Mouse (Mus musculus): ENCODE measurements at regions not wholly inside any gene's neighbourhood (a gene's known extent, or its start where the extent isn't known, plus 50 kb on each side); places are given as distances from the start of the nearest gene placed in this dataset.
"Not testable (repeated sequence)": the region's sequence is repeated elsewhere in the genome, so short reads cannot be mapped to it uniquely, and the experiment has no call there.

DNA sequence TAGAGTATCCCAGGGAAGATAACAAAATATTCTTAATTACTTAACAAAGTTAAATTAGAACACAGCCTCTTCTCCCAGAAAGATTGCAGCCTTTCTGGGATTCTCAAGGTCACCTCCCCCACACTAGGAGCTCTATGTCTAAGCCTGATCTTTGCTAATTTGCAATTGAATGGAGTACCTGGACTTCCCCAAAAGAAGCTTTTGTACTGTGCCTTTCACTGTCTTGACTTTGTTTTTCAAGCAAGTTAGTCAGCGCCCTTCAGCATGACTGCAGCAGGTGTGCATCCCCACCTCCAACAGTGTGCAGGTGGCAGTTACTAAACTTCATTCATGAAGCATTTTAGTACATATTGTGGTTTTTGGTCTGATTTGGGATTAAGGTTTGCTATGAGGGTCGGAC, 185.4 kb upstream of the Phyhipl start:
- H3K4me2 ChIP-seq (replicated peaks); ATAC-seq; H3K27me3 ChIP-seq (replicated peaks); H3K9ac ChIP-seq; H3K4me3 ChIP-seq (replicated peaks); H3K36me3 ChIP-seq; H3K4me1 ChIP-seq (replicated peaks); H3K9me3 ChIP-seq; H3K27ac ChIP-seq: not testable (repeated sequence)
- 98% methylated on average over 2 of the region's 2 CpGs for WGBS

DNA sequence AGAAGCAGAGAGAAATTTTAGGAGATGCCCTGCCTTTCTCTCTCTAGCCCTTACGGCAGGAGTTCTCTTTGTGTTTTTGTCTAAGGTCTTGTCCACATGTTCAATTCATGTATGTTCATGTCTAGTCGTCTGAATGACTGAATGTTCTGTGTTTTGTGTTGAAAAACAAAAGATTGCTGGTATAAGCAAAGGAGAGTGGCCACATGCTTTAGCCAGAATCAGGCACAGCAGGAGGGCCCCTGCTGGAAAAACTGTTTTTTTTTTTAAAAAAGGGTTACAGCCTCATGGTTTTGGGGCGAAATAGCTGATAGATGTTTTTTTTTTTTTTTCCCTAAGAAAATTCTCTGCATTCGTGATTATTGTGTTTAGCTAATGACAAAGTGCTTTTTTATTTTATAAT, 182.4 kb upstream of the Phyhipl start:
- H3K9ac ChIP-seq, result no peak overlapping the region
- no peak overlapping the region for H3K4me2 ChIP-seq (replicated peaks)
- no peak overlapping the region for H3K4me3 ChIP-seq (replicated peaks)
- no peaks in the 10 kb centered on the region for H3K27me3 ChIP-seq (replicated peaks)
- no peaks in the 10 kb centered on the region for H3K36me3 ChIP-seq
- 87% methylated on average over 4 of the region's 4 CpGs for WGBS
- no peaks in the 10 kb centered on the region for H3K4me1 ChIP-seq (replicated peaks)
- H3K9me3 ChIP-seq, result no peaks in the 10 kb centered on the region
- no peak for ATAC-seq
- H3K27ac ChIP-seq, result no peak overlapping the region

DNA sequence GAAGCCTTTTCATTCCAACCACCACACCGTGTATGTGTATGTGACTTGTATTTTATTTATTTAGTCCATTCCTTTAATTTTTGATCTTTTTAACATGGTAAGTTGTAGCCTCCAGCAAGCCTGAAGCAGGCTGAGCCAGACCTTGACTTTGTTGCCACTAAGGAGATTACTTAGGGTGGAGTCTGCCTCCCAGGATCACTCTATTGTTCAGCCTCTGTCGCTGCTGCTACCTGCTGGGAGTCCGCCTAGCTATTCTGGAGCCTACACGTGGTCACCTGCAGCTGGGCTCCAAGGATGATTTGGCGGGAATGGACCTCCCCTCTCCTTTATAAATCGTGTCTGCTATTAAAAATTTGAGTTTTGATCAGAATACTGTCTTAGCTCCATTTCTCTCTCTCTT, 181.6 kb upstream of the Phyhipl start:
- Histone ChIP-seq H3K4me1 (replicated peaks) (no peaks in the 10 kb centered on the region), H3K4me3 (replicated peaks) (no peak overlapping the region), H3K36me3 (no peaks in the 10 kb centered on the region), H3K4me2 (replicated peaks) (no peak overlapping the region), H3K27ac (no peak overlapping the region), H3K27me3 (replicated peaks) (no peaks in the 10 kb centered on the region), H3K9me3 (no peaks in the 10 kb centered on the region), H3K9ac (no peak overlapping the region)
- WGBS, result 87% methylated on average over 6 of the region's 6 CpGs
- ATAC-seq, result no peak

DNA sequence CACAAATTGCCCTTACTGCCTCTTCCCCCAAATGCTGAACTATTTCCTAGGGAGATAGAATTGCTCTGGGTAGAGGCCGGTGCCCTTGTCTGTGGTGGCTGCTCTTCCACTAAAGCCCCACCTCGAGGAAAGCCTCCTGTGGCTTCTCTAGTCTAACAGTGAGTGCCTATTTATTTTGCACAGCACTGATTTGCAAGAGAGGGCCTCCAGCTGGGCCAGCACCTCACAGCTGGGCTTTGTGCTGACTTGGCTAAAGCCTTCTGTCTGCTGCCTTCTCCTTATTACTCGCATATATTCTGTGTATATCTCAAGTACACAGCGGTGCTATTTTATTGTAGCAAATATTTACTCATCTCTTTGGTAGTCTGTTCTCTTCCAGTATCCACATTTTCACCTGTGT, 176.9 kb upstream of the Phyhipl start:
- 32% methylated on average over 4 of the region's 4 CpGs for WGBS
- H3K36me3 ChIP-seq, result no peaks in the 10 kb centered on the region
- H3K9me3 ChIP-seq, result no peaks in the 10 kb centered on the region
- H3K4me3 ChIP-seq (replicated peaks), result no peak overlapping the region
- ATAC-seq, result no peak
- no peak overlapping the region for H3K4me2 ChIP-seq (replicated peaks)
- H3K4me1 ChIP-seq (replicated peaks), result no peaks in the 10 kb centered on the region
- no peak overlapping the region for H3K9ac ChIP-seq
- H3K27ac ChIP-seq, result no peak overlapping the region
- H3K27me3 ChIP-seq (replicated peaks), result no peaks in the 10 kb centered on the region

DNA sequence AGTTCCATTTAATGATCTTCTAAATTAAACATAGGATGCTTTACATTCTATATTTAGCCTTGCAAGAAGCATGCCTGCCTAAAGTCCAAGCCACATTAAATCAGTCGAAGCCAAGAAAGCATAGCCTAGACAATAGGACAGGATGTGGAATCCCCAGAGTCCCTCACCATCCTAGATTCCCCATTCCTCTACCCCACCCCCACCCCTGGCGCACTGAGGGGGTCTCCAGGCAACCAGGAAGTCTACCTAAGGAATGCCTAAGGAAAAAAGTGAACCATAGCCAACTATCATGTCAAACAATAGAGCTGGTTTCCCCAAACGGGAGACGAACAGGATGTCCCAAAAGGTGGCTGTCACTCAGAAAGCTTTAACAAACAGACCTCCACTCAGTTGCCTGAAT, 172.5 kb upstream of the Phyhipl start:
- H3K27ac ChIP-seq, result no peak overlapping the region
- H3K4me3 ChIP-seq (replicated peaks), result no peak overlapping the region
- no peaks in the 10 kb centered on the region for H3K36me3 ChIP-seq
- 68% methylated on average over 4 of the region's 4 CpGs for WGBS
- H3K27me3 ChIP-seq (replicated peaks), result no peaks in the 10 kb centered on the region
- no peaks in the 10 kb centered on the region for H3K9me3 ChIP-seq
- H3K4me2 ChIP-seq (replicated peaks), result no peak overlapping the region
- no peak for ATAC-seq
- H3K9ac ChIP-seq, result no peak overlapping the region
- no peaks in the 10 kb centered on the region for H3K4me1 ChIP-seq (replicated peaks)

DNA sequence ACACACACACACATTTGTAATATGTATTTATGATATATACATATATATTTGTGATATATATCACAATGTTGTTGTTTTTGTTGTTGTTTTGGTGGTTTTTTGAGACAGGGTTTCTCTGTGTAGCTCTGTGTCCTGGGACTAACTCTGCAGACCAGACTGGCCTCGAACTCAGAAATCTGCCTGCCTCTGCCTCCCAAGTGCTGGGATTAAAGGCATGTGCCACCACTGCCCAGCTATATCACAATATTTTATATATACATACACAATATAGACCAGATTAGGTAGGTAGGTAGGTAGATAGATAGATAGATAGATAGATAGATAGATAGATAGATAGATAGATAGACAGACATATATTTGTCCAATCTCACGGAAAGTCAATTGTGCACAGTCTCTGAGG, 171.8 kb upstream of the Phyhipl start:
- WGBS, result 92% methylated on average over 2 of the region's 2 CpGs
- H3K9ac ChIP-seq; H3K4me1 ChIP-seq (replicated peaks); H3K4me3 ChIP-seq (replicated peaks); H3K27ac ChIP-seq; H3K27me3 ChIP-seq (replicated peaks); H3K36me3 ChIP-seq; H3K4me2 ChIP-seq (replicated peaks); ATAC-seq; H3K9me3 ChIP-seq: not testable (repeated sequence)

DNA sequence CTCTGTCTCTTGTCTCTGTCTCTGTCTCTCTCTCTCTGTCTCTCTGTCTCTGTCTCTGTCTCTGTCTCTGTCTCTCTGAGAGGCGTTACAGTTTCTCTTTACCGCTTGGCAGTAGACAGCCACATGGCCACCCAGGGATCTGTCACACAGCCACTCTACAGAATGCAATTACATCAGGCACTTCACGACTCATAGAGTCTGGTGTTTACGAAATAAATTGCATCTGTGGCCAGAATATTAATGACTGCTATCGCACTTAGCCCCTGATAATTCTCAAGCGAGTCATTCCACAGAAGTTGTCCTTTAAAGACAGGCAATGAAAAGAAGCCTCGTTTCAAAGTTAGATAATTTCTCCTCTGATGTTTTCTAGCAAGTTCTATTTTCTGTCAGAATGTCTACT, 170.9 kb upstream of the Phyhipl start:
- H3K27me3 ChIP-seq (replicated peaks), result no peaks in the 10 kb centered on the region
- H3K4me2 ChIP-seq (replicated peaks), result no peak overlapping the region
- WGBS, result 62% methylated on average over 7 of the region's 7 CpGs
- H3K9me3 ChIP-seq, result no peaks in the 10 kb centered on the region
- no peak overlapping the region for H3K4me3 ChIP-seq (replicated peaks)
- H3K36me3 ChIP-seq, result no peaks in the 10 kb centered on the region
- H3K4me1 ChIP-seq (replicated peaks), result no peaks in the 10 kb centered on the region
- H3K27ac ChIP-seq, result no peak overlapping the region
- no peak overlapping the region for H3K9ac ChIP-seq
- no peak for ATAC-seq

DNA sequence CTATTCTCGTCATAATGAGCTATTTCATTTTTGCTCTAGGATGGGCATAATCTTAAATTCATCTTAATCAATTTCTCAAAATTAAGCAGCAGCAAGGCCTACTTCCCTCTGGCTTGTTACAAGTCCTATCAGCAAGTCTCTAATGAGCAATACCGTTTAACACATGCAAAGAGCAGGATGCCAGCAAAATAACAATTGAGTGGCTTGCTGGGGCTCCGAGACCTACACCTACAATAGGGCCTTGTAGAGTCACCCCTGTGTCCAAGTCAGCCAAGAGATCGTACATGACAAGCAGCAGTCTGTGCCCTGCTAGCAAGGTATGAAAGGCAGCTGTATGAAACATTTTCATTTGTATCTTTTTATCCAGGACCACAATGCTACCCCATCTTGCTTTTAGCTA, 169.7 kb upstream of the Phyhipl start:
- no peak overlapping the region for H3K4me2 ChIP-seq (replicated peaks)
- no peaks in the 10 kb centered on the region for H3K36me3 ChIP-seq
- no peak for ATAC-seq
- no peak overlapping the region for H3K9ac ChIP-seq
- no peak overlapping the region for H3K4me3 ChIP-seq (replicated peaks)
- H3K4me1 ChIP-seq (replicated peaks), result no peaks in the 10 kb centered on the region
- H3K27ac ChIP-seq, result no peak overlapping the region
- H3K27me3 ChIP-seq (replicated peaks), result no peaks in the 10 kb centered on the region
- H3K9me3 ChIP-seq, result no peaks in the 10 kb centered on the region
- 90% methylated on average over 4 of the region's 4 CpGs for WGBS

DNA sequence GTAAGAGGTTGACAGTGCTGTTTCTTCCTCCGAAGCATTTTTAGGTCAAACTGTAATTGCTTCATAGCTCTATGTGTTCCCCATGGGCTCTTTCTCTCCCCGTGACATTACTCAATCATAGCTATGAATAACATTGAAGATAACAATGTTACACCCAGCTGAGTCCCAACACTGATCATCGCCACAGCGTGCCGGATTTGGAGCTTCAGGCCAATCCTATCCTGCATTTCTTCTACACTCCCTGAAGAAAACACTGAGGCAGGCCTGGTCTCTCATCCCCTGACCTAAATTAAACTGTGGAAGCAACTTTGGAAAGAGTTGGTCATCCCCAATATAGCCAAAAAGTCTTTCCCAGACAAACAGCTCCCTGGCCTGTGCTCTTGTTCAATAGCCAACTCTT, 168.7 kb upstream of the Phyhipl start:
- no peak overlapping the region for H3K4me3 ChIP-seq (replicated peaks)
- H3K9ac ChIP-seq, result no peak overlapping the region
- H3K27ac ChIP-seq, result no peak overlapping the region
- H3K9me3 ChIP-seq, result no peaks in the 10 kb centered on the region
- no peak overlapping the region for H3K4me2 ChIP-seq (replicated peaks)
- H3K36me3 ChIP-seq, result no peaks in the 10 kb centered on the region
- H3K4me1 ChIP-seq (replicated peaks), result no peaks in the 10 kb centered on the region
- H3K27me3 ChIP-seq (replicated peaks), result no peaks in the 10 kb centered on the region
- 90% methylated on average over 5 of the region's 5 CpGs for WGBS
- ATAC-seq, result no peak

DNA sequence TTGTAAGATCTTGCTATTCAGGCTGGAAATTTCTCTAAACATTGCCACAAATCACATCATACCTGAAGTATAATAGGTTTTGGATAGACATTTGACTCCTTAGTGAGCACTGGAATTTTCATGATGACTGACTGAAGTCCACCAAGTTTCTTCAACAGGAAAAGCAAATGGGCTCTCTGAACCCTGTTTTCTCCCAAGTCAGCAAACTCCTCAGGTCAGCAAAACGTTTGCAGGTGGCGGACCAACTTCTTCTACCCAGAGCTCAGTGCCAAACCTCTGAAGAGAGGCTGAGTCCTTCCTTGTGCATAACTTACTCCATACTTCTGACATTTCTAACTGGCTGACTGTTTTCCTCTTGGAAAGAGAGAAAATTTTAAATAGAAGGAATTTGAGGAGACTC, 164.2 kb upstream of the Phyhipl start:
- H3K36me3 ChIP-seq, result no peaks in the 10 kb centered on the region
- 71% methylated on average over 2 of the region's 2 CpGs for WGBS
- no peaks in the 10 kb centered on the region for H3K4me1 ChIP-seq (replicated peaks)
- no peak overlapping the region for H3K27ac ChIP-seq
- H3K4me2 ChIP-seq (replicated peaks), result no peak overlapping the region
- no peaks in the 10 kb centered on the region for H3K9me3 ChIP-seq
- no peak overlapping the region for H3K4me3 ChIP-seq (replicated peaks)
- H3K9ac ChIP-seq, result no peak overlapping the region
- ATAC-seq, result no peak
- no peaks in the 10 kb centered on the region for H3K27me3 ChIP-seq (replicated peaks)

DNA sequence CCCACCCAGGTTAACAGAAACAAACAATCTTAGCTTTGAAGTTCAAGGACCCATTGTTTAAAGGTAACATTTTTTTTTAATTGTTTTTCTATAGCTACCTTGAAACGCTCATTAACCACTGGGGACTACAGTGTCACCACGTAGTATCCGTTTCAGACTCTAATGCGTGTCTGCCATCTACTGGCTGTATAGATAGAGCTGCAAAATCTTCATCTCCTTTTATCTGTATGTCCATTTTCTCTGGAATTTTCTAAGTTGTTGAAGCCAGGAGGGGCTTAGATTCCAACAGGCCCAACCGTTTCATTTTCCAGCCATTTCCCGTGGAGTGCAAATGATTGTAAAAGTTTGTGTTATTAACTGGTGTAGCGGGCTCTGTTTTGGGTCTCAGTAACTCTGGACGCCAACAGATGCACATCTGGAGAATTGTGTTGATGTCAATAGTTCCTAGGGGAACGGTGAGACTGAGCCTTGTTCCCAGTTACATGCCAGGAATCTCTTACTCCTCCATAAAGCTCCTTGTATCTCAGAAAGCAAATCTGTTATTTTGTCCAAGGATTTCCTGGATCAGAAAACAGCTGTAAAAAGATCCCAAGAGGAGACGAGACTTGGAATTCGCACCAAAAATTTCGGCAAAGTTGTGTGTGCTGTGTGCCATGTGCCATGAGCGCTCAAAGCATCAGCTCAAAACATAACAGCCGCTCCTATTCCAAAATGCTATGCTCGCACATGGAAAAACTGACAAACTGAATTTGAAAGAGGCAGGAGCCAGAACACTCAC, 158.8 kb upstream of the Phyhipl start:
- Histone ChIP-seq H3K4me2 (replicated peaks) (no peak overlapping the region), H3K4me1 (replicated peaks) (no peaks in the 10 kb centered on the region), H3K36me3 (no peaks in the 10 kb centered on the region), H3K9ac (no peak overlapping the region), H3K9me3 (no peaks in the 10 kb centered on the region), H3K4me3 (replicated peaks) (no peak overlapping the region), H3K27ac (no peak overlapping the region), H3K27me3 (replicated peaks) (no peaks in the 10 kb centered on the region)
- no peak for ATAC-seq
- WGBS, result 60% methylated on average over 15 of the region's 15 CpGs

DNA sequence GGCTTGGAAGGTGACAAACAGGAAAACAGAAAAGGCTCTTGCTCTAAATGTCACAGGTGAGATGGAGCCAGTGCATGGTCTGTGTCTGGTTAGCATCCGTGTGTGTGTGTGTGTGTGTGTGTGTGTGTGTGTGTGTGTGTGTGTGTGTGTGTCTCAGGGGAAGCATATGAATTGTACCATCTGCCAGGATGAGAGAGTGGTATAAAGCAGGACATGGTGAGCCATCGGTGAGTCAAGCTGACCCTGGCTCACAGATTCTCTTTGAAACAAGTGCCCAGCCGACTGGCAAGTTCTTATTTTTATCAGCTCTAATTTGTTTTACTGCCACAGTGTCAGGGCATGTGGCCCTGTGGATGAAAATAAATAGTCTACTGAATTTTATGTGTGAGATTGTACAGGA, 153.6 kb upstream of the Phyhipl start:
- no peak overlapping the region for H3K4me3 ChIP-seq (replicated peaks)
- no peaks in the 10 kb centered on the region for H3K9me3 ChIP-seq
- H3K27me3 ChIP-seq (replicated peaks), result no peaks in the 10 kb centered on the region
- no peaks in the 10 kb centered on the region for H3K4me1 ChIP-seq (replicated peaks)
- no peak overlapping the region for H3K27ac ChIP-seq
- ATAC-seq, result no peak
- no peaks in the 10 kb centered on the region for H3K36me3 ChIP-seq
- H3K9ac ChIP-seq, result no peak overlapping the region
- H3K4me2 ChIP-seq (replicated peaks), result no peak overlapping the region
- 68% methylated on average over 3 of the region's 3 CpGs for WGBS

DNA sequence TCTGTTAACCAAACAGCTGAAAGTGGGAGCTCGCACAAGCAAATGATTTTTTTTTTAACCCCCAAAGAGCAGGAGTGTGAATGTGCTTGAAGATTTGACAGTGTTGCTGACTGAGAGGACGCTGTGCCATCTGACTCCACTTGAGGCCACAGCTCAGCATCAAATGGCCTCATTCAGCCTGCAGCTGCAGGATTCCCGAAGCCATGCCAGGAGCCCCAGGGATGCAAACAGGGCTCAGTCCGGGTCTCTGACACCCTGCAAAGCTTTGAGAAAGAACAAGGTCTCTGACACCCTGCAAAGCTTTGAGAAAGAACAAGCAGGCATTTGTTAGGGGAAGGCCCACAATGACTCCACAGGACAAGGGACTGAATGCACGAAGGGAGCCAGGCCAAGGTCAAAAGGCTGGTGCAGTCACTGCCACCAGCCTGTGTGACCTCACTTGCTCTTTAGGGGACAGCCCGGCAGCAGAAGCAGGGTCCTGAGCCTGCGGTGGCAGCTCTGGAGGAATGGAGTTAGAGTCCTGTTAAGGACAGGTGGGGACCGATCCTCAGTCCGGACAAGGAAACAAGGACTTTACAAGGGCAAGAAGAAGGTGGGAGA, 151.1 kb upstream of the Phyhipl start:
- Histone ChIP-seq H3K36me3 (no peaks in the 10 kb centered on the region), H3K4me1 (replicated peaks) (no peaks in the 10 kb centered on the region), H3K4me2 (replicated peaks) (no peak overlapping the region), H3K9ac (no peak overlapping the region), H3K27me3 (replicated peaks) (no peaks in the 10 kb centered on the region), H3K27ac (no peak overlapping the region), H3K9me3 (no peaks in the 10 kb centered on the region), H3K4me3 (replicated peaks) (no peak overlapping the region)
- WGBS, result 54% methylated on average over 9 of the region's 9 CpGs
- no peak for ATAC-seq

Data from intestine, embryonic 15.5 days (tissue).